Mouse (Mus musculus): Measurements from ENCODE around the gene Gramd4. TPM values are rescaled to one million over a fixed set of nuclear protein-coding genes. Genes with fewer than 3 reads are reported as not detected.

The Gramd4 gene
- total RNA-seq, 4 experiments from 2014 or later = 26.1 to 31.8 (median 27.3) TPM

- DNase-seq (ENCODE audit: low spot score) = no peak
Observed at GRCm38 (mm10) chr15:86113342-86113710, 55.8 kb downstream of the Gramd4 start.

GRCm38 (mm10) chr15:86116421-86116820 lies 58.9 kb downstream of the Gramd4 start:
- peak; percentile 48 for DNase-seq (ENCODE audit: low spot score)

GRCm38 (mm10) chr15:86117115-86118100 lies 59.9 kb downstream of the Gramd4 start:
- DNase-seq (ENCODE audit: low spot score) = no peak

- no peak for DNase-seq (ENCODE audit: low spot score)
Observed at GRCm38 (mm10) chr15:86119186-86119585, 61.7 kb downstream of the Gramd4 start.

GRCm38 (mm10) chr15:86122261-86122949 lies 64.9 kb downstream of the Gramd4 start:
- peak; percentile 67 for DNase-seq (ENCODE audit: low spot score)

- no peak for DNase-seq (ENCODE audit: low spot score)
Observed at GRCm38 (mm10) chr15:86123409-86123808, 65.9 kb downstream of the Gramd4 start.

GRCm38 (mm10) chr15:86124359-86124758 lies 66.9 kb downstream of the Gramd4 start:
- DNase-seq (ENCODE audit: low spot score) = peak; percentile 71

- no peak for DNase-seq (ENCODE audit: low spot score)
Observed at GRCm38 (mm10) chr15:86129036-86129435, 71.5 kb downstream of the Gramd4 start.

- DNase-seq (ENCODE audit: low spot score) = no peak
Observed at GRCm38 (mm10) chr15:86130657-86131056, 73.2 kb downstream of the Gramd4 start.

- peak; percentile 91 for DNase-seq (ENCODE audit: low spot score)
Observed at GRCm38 (mm10) chr15:86134941-86135783, 77.7 kb downstream of the Gramd4 start.

GRCm38 (mm10) chr15:86137638-86138037 lies 80.1 kb downstream of the Gramd4 start:
- DNase-seq (ENCODE audit: low spot score) = no peak

GRCm38 (mm10) chr15:86140323-86140722 lies 82.8 kb downstream of the Gramd4 start:
- peak; percentile 47 for DNase-seq (ENCODE audit: low spot score)

- DNase-seq (ENCODE audit: low spot score) = no peak
Observed at GRCm38 (mm10) chr15:86144577-86144976, 87.1 kb downstream of the Gramd4 start.

- no peak for DNase-seq (ENCODE audit: low spot score)
Observed at GRCm38 (mm10) chr15:86145046-86145445, 87.6 kb downstream of the Gramd4 start.

- no peak for DNase-seq (ENCODE audit: low spot score)
Observed at GRCm38 (mm10) chr15:86146922-86147321, 89.4 kb downstream of the Gramd4 start.

GRCm38 (mm10) chr15:86150593-86150992 lies 93.1 kb downstream of the Gramd4 start:
- DNase-seq (ENCODE audit: low spot score) = no peak

- DNase-seq (ENCODE audit: low spot score) = no peak
Observed at GRCm38 (mm10) chr15:86153481-86153960, 96.0 kb downstream of the Gramd4 start.

GRCm38 (mm10) chr15:86156492-86156891 lies 99.0 kb downstream of the Gramd4 start:
- DNase-seq (ENCODE audit: low spot score) = no peak

GRCm38 (mm10) chr15:86159093-86159492 lies 101.6 kb downstream of the Gramd4 start:
- no peak for DNase-seq (ENCODE audit: low spot score)

- DNase-seq (ENCODE audit: low spot score) = no peak
Observed at GRCm38 (mm10) chr15:86159719-86160118, 102.2 kb downstream of the Gramd4 start.

- no peak for DNase-seq (ENCODE audit: low spot score)
Observed at GRCm38 (mm10) chr15:86160906-86161305, 103.4 kb downstream of the Gramd4 start.

Data from heart, adult 8-10 months (tissue).